18 mouse cellular contexts compared by ENCODE assay signal in the genomic region with DNA sequence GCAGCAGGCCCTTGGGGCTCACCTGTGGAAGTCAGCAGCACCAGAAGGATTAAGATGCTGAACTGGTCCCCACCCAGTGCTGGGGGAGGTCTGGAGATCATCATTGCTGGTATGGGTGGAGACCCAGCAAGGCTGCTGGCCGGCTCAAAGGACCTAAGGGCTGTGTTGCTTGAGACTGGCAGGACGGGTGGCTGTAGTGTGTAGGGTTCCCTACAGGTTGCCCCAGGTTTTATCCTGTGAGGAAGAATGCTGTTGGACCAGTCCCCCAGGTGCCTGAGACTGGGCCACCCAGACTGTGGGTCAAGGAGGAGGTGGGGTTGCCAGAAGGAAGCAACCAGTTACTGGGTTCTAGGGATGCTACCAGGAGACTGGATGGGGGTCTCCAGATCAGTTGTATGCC. TPM values are rescaled to one million over a fixed set of nuclear protein-coding genes. Genes with fewer than 3 reads are reported as not detected.
A peak's percentile ranks its signal among the peaks of the same experiment; 100 is the strongest.
DNase-seq lines count a peak whose midpoint lies in the region; ATAC-seq and TF ChIP-seq lines count a peak whose summit lies in the region.
"Had no signal": no experiment of that assay in that cellular context is flagged by ENCODE, and none has a peak within 500 bp of the region (broad histone marks: within the 10 kb centered on the region; RNA-seq: fewer than 3 reads in every experiment).

Prss22 (minus strand) TSS at position 200 of the 400 bp plus-strand sequence.

- H3K4me1 ChIP-seq in limb, embryonic 12.5 days (replicated peaks) = peaks cover 8% of the 10 kb centered on the region; the same call in 1 of the 2 replicates
- peaks cover 11% of the 10 kb centered on the region for H3K4me1 ChIP-seq in limb, embryonic 10.5 days
- H3K4me1 ChIP-seq in bone marrow macrophage, adult 2 months (ENCODE audit: control insufficient read depth, insufficient read depth, low read length) = peaks cover 23% of the 10 kb centered on the region
- H3K4me1 ChIP-seq in embryonic facial prominence, embryonic 15.5 days = peaks cover 15% of the 10 kb centered on the region
- peaks cover 3% of the 10 kb centered on the region; the same call in 1 of the 2 replicates for H3K4me1 ChIP-seq in kidney, adult 2 months (ENCODE audit: control insufficient read depth, insufficient read depth, low read length)

- H3K4me3 ChIP-seq in limb, embryonic 12.5 days (replicated peaks) = no peak within 1 kb of the TSS
- no peak within 1 kb of the TSS; the same call in 1 of the 2 replicates for H3K4me3 ChIP-seq in limb, embryonic 10.5 days
- H3K4me3 ChIP-seq in bone marrow macrophage, adult 2 months (ENCODE audit: insufficient read depth, low read length) = no peak within 1 kb of the TSS
- H3K4me3 ChIP-seq in embryonic facial prominence, embryonic 15.5 days (replicated peaks) = no peak within 1 kb of the TSS
- H3K4me3 ChIP-seq in kidney, adult 2 months (ENCODE audit: insufficient read depth, low read depth, low read length) = no peak within 1 kb of the TSS
- H3K4me3 ChIP-seq: kidney, embryonic 15.5 days; midbrain, embryonic 13.5 days had no signal

- ATAC-seq in limb, embryonic 12.5 days (ENCODE audit: insufficient number of reproducible peaks, insufficient read depth, low FRiP score, low TSS enrichment, low read depth) = no peak
- peak; percentile 31; the same call in 1 of the 2 replicates for ATAC-seq in embryonic facial prominence, embryonic 15.5 days (ENCODE audit: insufficient number of reproducible peaks, low FRiP score, low TSS enrichment, low read depth)
- ATAC-seq: inflammation-experienced regulatory T-cells, adult 6 months; midbrain, embryonic 13.5 days had no signal

- 53% methylated on average over 2 of the region's 2 CpGs for WGBS in limb, embryonic 12.5 days
- WGBS in limb, embryonic 10.5 days = 60% methylated on average over 2 of the region's 2 CpGs
- 35% methylated on average over 2 of the region's 2 CpGs for WGBS in embryonic facial prominence, embryonic 15.5 days
- 45% methylated on average over 2 of the region's 2 CpGs for WGBS in kidney, adult 2 months

- no peak for TF ChIP-seq CTCF in bone marrow macrophage, adult 2 months (IDR thresholded peaks at IDR 0.05; ENCODE audit: low read depth, low read length)
- no peak for TF ChIP-seq CTCF in kidney, adult 2 months (conservative IDR thresholded peaks at IDR 0.05; ENCODE audit: insufficient read depth, insufficient read length, low read depth, low read length)

- H3K36me3 ChIP-seq in limb, embryonic 12.5 days = no peaks in the 10 kb centered on the region
- H3K36me3 ChIP-seq in limb, embryonic 10.5 days = no peaks in the 10 kb centered on the region
- H3K36me3 ChIP-seq in embryonic facial prominence, embryonic 15.5 days = no peaks in the 10 kb centered on the region
- H3K36me3 ChIP-seq in kidney, adult 2 months (ENCODE audit: control insufficient read depth, insufficient read depth, low read length) = no peaks in the 10 kb centered on the region
- H3K36me3 ChIP-seq: kidney, embryonic 15.5 days; midbrain, embryonic 13.5 days had no signal

- no peak for DNase-seq in limb, embryonic 10.5 days (ENCODE audit: low spot score)
- peak; percentile 65 to 79 for DNase-seq in urinary bladder, adult 18-20 months (ENCODE audit: low spot score in 2 of 2)
- no peak for DNase-seq in right cerebral cortex, adult 2 months (ENCODE audit: low spot score in 2 of 2)
- no peak for DNase-seq in kidney, adult 2 months
- DNase-seq in layer of hippocampus, adult 18-20 months (ENCODE audit: low spot score in 2 of 2) = no peak
- DNase-seq: adrenal gland, adult 2 months; B cell, adult 2 months; cerebellum, adult 18-20 months; right cerebral cortex, postnatal 25 days had no signal

- H3K4me2 ChIP-seq in limb, embryonic 12.5 days = no peak within 1 kb of the TSS
- peak within 1 kb of the TSS; percentile 17; the same call in 1 of the 2 replicates for H3K4me2 ChIP-seq in embryonic facial prominence, embryonic 15.5 days (replicated peaks)
- H3K4me2 ChIP-seq: kidney, embryonic 15.5 days; midbrain, embryonic 13.5 days had no signal

- no peak within 1 kb of the TSS for H3K27ac ChIP-seq in limb, embryonic 12.5 days
- no peak within 1 kb of the TSS for H3K27ac ChIP-seq in limb, embryonic 10.5 days
- H3K27ac ChIP-seq in bone marrow macrophage, adult 2 months (ENCODE audit: insufficient read depth, low read depth, low read length) = 0 out of 2 replicates have a peak within 1 kb of the TSS, but pooled peaks have one; percentile 3
- no peak within 1 kb of the TSS for H3K27ac ChIP-seq in embryonic facial prominence, embryonic 15.5 days (replicated peaks)
- no peak within 1 kb of the TSS for H3K27ac ChIP-seq in kidney, adult 2 months (ENCODE audit: insufficient read depth, low read depth, low read length)
- H3K27ac ChIP-seq: kidney, embryonic 15.5 days; midbrain, embryonic 13.5 days had no signal

- peaks cover 21% of the 10 kb centered on the region for H3K27me3 ChIP-seq in limb, embryonic 12.5 days
- H3K27me3 ChIP-seq in limb, embryonic 10.5 days (ENCODE audit: low read depth, poor library complexity, severe bottlenecking) = peaks cover 6% of the 10 kb centered on the region; the same call in 1 of the 2 replicates
- H3K27me3 ChIP-seq in embryonic facial prominence, embryonic 15.5 days = no peaks in the 10 kb centered on the region
- no peaks in the 10 kb centered on the region for H3K27me3 ChIP-seq in kidney, adult 2 months (replicated peaks; ENCODE audit: control insufficient read depth, insufficient read depth, low read length)
- H3K27me3 ChIP-seq: kidney, embryonic 15.5 days had no signal

- no peak for TF ChIP-seq POLR2A in bone marrow macrophage, adult 2 months (IDR thresholded peaks at IDR 0.05; ENCODE audit: borderline replicate concordance, low read depth, low read length)
- TF ChIP-seq POLR2A in kidney, adult 2 months (IDR thresholded peaks at IDR 0.05; ENCODE audit: low read depth, low read length) = no peak

- H3K9me3 ChIP-seq in limb, embryonic 12.5 days = no peaks in the 10 kb centered on the region
- H3K9me3 ChIP-seq in limb, embryonic 10.5 days (replicated peaks) = no peaks in the 10 kb centered on the region
- H3K9me3 ChIP-seq in embryonic facial prominence, embryonic 15.5 days (replicated peaks) = no peaks in the 10 kb centered on the region
- H3K9me3 ChIP-seq: kidney, embryonic 15.5 days; midbrain, embryonic 13.5 days had no signal

- H3K9ac ChIP-seq in limb, embryonic 12.5 days (replicated peaks) = peak within 1 kb of the TSS; percentile 34; the same call in 1 of the 2 replicates
- no peak within 1 kb of the TSS for H3K9ac ChIP-seq in embryonic facial prominence, embryonic 15.5 days
- H3K9ac ChIP-seq: kidney, embryonic 15.5 days; midbrain, embryonic 13.5 days had no signal

RNA-seq across cellular contexts. Expression of gene Prss22, which starts in this region (rescaled TPM):
- polyA plus RNA-seq in limb, embryonic 12.5 days (2016; fragmentation: Nextera tagmentation; extraction: Ambion mirVana) = 0.76 and 0.84 TPM in 2 replicates
- 1.3 and 1.7 TPM in 2 replicates for polyA plus RNA-seq in limb, embryonic 10.5 days (2016; fragmentation: Nextera tagmentation; extraction: Ambion mirVana)
- polyA plus RNA-seq in bone marrow macrophage, adult 2 months (2012; ENCODE audit: insufficient read depth, insufficient read length, missing spikeins) = not detected in 2 replicates
- polyA plus RNA-seq in embryonic facial prominence, embryonic 15.5 days (2015; fragmentation: Nextera tagmentation; extraction: Ambion mirVana) = 3.2 and 3.4 TPM in 2 replicates
- polyA plus RNA-seq in kidney, adult 2 months (2012; rRNA removed) = 0.23 and 0.26 TPM in 2 replicates
- not detected for total RNA-seq in layer of hippocampus, adult 18-20 months (2021)
- total RNA-seq: adrenal gland, adult 2 months; hematopoietic stem cell, adult 5-6 weeks had no signal
- polyA plus RNA-seq: adrenal gland, adult 2 months; brain, embryonic 14.5 days; heart, embryonic 14.5 days; inflammation-experienced regulatory T-cells, adult 6 months had no signal

Comparison
In these comparisons a context has a peak if more than half of its experiments do, and no peak if none do; other contexts are left out.
1. DNase-seq: peak in urinary bladder, adult 18-20 months (2 of 2); none in limb, embryonic 10.5 days (single experiment), right cerebral cortex, adult 2 months (0 of 2), kidney, adult 2 months (single experiment) and layer of hippocampus, adult 18-20 months (0 of 2).